Mouse (Mus musculus): ENCODE data around the gene Nbea. TPM values are rescaled to one million over a fixed set of nuclear protein-coding genes. Genes with fewer than 3 reads are reported as not detected.
"Not testable (repeated sequence)": the region's sequence is repeated elsewhere in the genome, so short reads cannot be mapped to it uniquely, and the experiment has no call there.

Gene Nbea
- polyA plus RNA-seq, 2 experiments, result 0.76 to 1.3 TPM

DNA sequence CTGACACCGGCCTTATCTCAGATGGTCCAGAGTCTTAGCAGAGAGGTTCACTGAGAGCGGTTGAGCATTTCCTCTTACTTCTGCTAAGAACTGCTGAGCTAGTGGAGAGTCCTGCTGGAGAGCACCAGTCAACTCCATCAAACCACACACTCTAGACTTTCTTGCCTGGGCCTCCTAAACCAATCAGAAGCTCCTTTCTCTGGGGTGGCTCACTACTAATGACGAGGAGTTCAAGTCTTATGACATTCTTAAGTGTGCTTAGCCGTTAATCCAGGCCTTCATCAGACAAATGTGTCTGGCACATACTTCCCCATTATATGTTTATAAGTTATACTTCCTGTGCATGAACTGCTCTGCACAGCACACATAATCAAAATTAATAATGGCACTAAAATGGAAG is 556.4 kb downstream of the Nbea start:
- 27% methylated on average over 4 of the region's 4 CpGs for WGBS (ENCODE audit: insufficient replicate concordance)
- TF ChIP-seq EP300 (IDR thresholded peaks at IDR 0.05; ENCODE audit: low read depth) (no peak), CTCF (IDR thresholded peaks at IDR 0.05; ENCODE audit: low read depth) (no peak)
- H3K36me3 ChIP-seq (replicated peaks; ENCODE audit: control insufficient read depth, insufficient read depth, low read depth), result no peaks in the 10 kb centered on the region
- no peak for ATAC-seq (ENCODE audit: insufficient read depth)
- DNase-seq (ENCODE audit: low read depth in 3 of 3, low spot score in 3 of 3), result no peak
- H3K4me1 ChIP-seq (replicated peaks; ENCODE audit: control insufficient read depth in 2 of 2, insufficient read depth in 2 of 2, low read length in 1 of 2), result no peaks in the 10 kb centered on the region
- H3K4me2 ChIP-seq (ENCODE audit: low read depth), result no peak overlapping the region
- H3K9me3 ChIP-seq (ENCODE audit: control insufficient read depth, low read length), result no peaks in the 10 kb centered on the region
- H3K27ac ChIP-seq, result no peak overlapping the region
- H3K27me3 ChIP-seq (ENCODE audit: control insufficient read depth, insufficient read depth, low read length), result no peaks in the 10 kb centered on the region
- no peak overlapping the region for H3K4me3 ChIP-seq (ENCODE audit: insufficient read depth in 1 of 2, low read depth in 2 of 2, low read length in 2 of 2)
- no peak overlapping the region for H3K9ac ChIP-seq (replicated peaks)

DNA sequence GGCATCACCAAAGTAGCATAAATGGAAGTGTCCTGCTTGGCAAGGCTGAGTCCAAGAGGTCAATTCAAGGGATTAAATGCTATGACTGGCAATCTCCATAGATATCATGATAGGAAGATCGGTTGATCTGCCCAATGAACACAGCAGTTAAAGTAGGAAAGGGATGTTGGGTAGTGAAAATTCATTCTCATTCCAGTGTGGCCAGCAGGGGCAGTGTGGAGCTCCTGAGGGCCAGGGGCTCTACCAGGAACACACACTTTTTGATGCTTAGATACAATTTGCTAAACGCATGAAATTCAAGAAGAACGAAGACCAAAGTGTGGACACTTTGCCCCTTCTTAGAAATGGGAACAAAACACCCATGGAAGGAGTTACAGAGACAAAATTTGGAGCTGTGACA is 561.5 kb downstream of the Nbea start:
- H3K4me3 ChIP-seq (ENCODE audit: insufficient read depth in 1 of 2, low read depth in 2 of 2, low read length in 2 of 2); H3K27ac ChIP-seq; H3K36me3 ChIP-seq (replicated peaks; ENCODE audit: control insufficient read depth, insufficient read depth, low read depth); H3K4me1 ChIP-seq (replicated peaks; ENCODE audit: control insufficient read depth in 2 of 2, insufficient read depth in 2 of 2, low read length in 1 of 2); H3K9me3 ChIP-seq (ENCODE audit: control insufficient read depth, low read length); DNase-seq (ENCODE audit: low read depth in 3 of 3, low spot score in 3 of 3); H3K27me3 ChIP-seq (ENCODE audit: control insufficient read depth, insufficient read depth, low read length); H3K9ac ChIP-seq (replicated peaks); H3K4me2 ChIP-seq (ENCODE audit: low read depth); ATAC-seq (ENCODE audit: insufficient read depth): not testable (repeated sequence)
- 61% methylated on average over 3 of the region's 3 CpGs for WGBS (ENCODE audit: insufficient replicate concordance)
- peak; percentile 36 for TF ChIP-seq CTCF (IDR thresholded peaks at IDR 0.05; ENCODE audit: low read depth)

DNA sequence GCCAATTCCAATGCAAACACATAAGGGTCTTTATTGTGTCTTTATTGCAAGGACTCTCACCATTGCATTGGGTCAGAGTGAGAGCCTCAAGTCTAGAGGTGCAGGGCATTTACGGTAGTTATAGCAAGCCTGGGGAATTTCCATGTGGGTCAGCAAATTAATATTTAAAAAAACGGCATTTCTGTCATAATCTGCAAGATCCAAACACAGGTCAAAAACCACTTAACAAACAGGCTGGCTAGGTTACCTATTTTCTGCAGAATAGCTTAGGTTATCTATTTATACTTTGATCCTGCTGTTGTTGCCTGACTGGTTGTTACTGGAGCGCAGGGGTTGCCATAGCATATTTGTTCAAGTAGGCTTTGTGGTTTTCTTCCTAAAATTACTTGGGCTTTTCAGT is 565.1 kb downstream of the Nbea start:
- H3K27ac ChIP-seq, result no peak overlapping the region
- DNase-seq (ENCODE audit: low read depth in 3 of 3, low spot score in 3 of 3) (no peak), ATAC-seq (ENCODE audit: insufficient read depth) (no peak)
- no peaks in the 10 kb centered on the region for H3K9me3 ChIP-seq (ENCODE audit: control insufficient read depth, low read length)
- no peak overlapping the region for H3K9ac ChIP-seq (replicated peaks)
- H3K27me3 ChIP-seq (ENCODE audit: control insufficient read depth, insufficient read depth, low read length), result no peaks in the 10 kb centered on the region
- H3K4me1 ChIP-seq (replicated peaks; ENCODE audit: control insufficient read depth in 2 of 2, insufficient read depth in 2 of 2, low read length in 1 of 2), result no peaks in the 10 kb centered on the region
- H3K36me3 ChIP-seq (replicated peaks; ENCODE audit: control insufficient read depth, insufficient read depth, low read depth), result no peaks in the 10 kb centered on the region
- TF ChIP-seq EP300 (IDR thresholded peaks at IDR 0.05; ENCODE audit: low read depth) (no peak), CTCF (IDR thresholded peaks at IDR 0.05; ENCODE audit: low read depth) (no peak)
- no peak overlapping the region for H3K4me3 ChIP-seq (ENCODE audit: insufficient read depth in 1 of 2, low read depth in 2 of 2, low read length in 2 of 2)
- H3K4me2 ChIP-seq (ENCODE audit: low read depth), result no peak overlapping the region
- 75% methylated on average over 3 of the region's 3 CpGs for WGBS (ENCODE audit: insufficient replicate concordance)

DNA sequence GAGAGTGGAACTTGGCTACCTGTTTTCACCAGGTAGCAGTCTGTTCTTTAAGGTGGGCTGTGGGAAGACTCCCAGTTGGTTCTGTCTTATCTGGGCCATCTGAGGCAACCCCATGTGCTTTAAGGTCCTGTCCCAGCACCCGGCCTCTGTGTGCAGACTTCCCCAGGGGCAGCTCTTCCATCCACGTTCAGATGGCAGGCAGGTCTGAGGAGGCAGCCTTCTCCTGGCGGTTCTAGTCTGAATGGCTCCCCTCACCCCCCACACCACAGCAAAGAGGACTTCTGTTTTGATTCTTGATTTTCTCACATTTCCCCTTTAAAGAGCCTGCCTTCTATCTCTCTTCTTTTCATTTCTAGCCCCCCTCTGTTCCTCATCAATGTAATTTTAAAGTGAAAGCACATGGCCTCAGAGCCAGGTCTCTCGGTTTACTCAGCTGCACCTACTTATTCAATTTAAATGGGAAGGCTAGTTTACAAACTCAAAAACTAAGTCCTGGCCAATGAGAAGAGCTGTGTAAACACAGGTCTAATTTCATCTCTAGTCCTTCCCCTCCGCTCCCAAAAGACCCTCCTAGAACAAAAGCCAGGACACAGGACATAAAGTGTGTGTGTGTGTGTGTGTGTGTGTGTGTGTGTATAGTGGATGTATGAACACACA is 570.9 kb downstream of the Nbea start:
- WGBS (ENCODE audit: insufficient replicate concordance), result 44% methylated on average over 5 of the region's 5 CpGs
- ATAC-seq (ENCODE audit: insufficient read depth) (no peak), DNase-seq (ENCODE audit: low read depth in 3 of 3, low spot score in 3 of 3) (no peak)
- Histone ChIP-seq H3K9ac (replicated peaks) (no peak overlapping the region), H3K4me1 (replicated peaks; ENCODE audit: control insufficient read depth in 2 of 2, insufficient read depth in 2 of 2, low read length in 1 of 2) (no peaks in the 10 kb centered on the region), H3K36me3 (replicated peaks; ENCODE audit: control insufficient read depth, insufficient read depth, low read depth) (no peaks in the 10 kb centered on the region), H3K27me3 (ENCODE audit: control insufficient read depth, insufficient read depth, low read length) (no peaks in the 10 kb centered on the region), H3K4me3 (ENCODE audit: insufficient read depth in 1 of 2, low read depth in 2 of 2, low read length in 2 of 2) (no peak overlapping the region), H3K27ac (no peak overlapping the region), H3K4me2 (ENCODE audit: low read depth) (no peak overlapping the region), H3K9me3 (ENCODE audit: control insufficient read depth, low read length) (no peaks in the 10 kb centered on the region)
- no peak for TF ChIP-seq EP300 (IDR thresholded peaks at IDR 0.05; ENCODE audit: low read depth)

DNA sequence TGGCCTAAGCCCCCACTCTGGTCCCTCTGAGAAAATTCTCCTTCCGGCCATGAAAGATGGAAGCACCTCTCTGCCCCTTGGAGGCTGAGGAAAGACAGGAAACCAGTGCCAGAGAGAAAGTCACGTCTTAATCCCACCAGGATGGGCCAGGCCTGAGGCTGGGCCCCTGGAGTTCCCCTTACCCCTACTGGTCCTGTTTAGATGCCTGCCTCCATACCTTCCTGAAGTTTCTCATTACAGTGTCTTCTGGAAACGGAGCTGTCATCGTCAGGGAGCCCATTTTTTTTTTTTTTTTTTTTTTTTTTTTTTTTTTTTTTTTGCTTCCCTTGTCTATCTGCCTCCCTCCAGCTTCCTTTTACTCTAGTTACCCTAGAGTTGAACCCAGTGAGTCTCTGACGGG is 571.5 kb downstream of the Nbea start:
- H3K27me3 ChIP-seq (ENCODE audit: control insufficient read depth, insufficient read depth, low read length), result no peaks in the 10 kb centered on the region
- no peaks in the 10 kb centered on the region for H3K36me3 ChIP-seq (replicated peaks; ENCODE audit: control insufficient read depth, insufficient read depth, low read depth)
- WGBS (ENCODE audit: insufficient replicate concordance), result 32% methylated on average over 5 of the region's 5 CpGs
- no peak overlapping the region for H3K4me2 ChIP-seq (ENCODE audit: low read depth)
- H3K27ac ChIP-seq, result no peak overlapping the region
- H3K9ac ChIP-seq (replicated peaks), result no peak overlapping the region
- DNase-seq (ENCODE audit: low read depth in 3 of 3, low spot score in 3 of 3), result no peak
- TF ChIP-seq CTCF (IDR thresholded peaks at IDR 0.05; ENCODE audit: low read depth) (no peak), EP300 (IDR thresholded peaks at IDR 0.05; ENCODE audit: low read depth) (no peak)
- no peak overlapping the region for H3K4me3 ChIP-seq (ENCODE audit: insufficient read depth in 1 of 2, low read depth in 2 of 2, low read length in 2 of 2)
- H3K4me1 ChIP-seq (replicated peaks; ENCODE audit: control insufficient read depth in 2 of 2, insufficient read depth in 2 of 2, low read length in 1 of 2), result no peaks in the 10 kb centered on the region
- no peak for ATAC-seq (ENCODE audit: insufficient read depth)
- no peaks in the 10 kb centered on the region for H3K9me3 ChIP-seq (ENCODE audit: control insufficient read depth, low read length)

All from liver, embryonic 14.5 days (tissue).